Mouse (Mus musculus): ENCODE measurements around the gene Scn1b. TPM values are rescaled to one million over a fixed set of nuclear protein-coding genes. Genes with fewer than 3 reads are reported as not detected.

Scn1b gene
- total RNA-seq, 2 experiments from 2014 or later: 21.2 to 21.8 TPM

DNA sequence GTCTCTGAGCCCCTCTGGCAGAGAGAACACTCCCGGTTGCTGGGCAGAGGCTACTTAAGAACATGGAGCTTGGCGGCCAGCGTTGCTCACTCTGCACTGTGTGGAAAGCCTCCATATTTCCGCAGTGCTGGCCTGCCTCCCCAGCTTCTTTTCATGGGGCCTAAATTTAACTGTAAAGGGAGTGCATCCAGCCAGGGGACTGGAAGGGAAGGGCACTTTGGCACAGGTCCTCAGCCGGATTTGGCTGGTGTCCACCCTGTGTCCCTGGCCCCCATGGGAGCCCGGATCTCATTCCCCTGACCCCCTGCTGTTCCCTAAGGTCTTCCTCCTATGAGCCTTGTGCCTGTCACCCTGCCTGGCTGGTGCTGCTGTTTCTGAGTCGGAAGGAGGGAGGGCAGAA, 8.3 kb downstream of the Scn1b start:
- intact Hi-C loops (cut with DNase I): no loop called here
- peak; percentile 26 for DNase-seq (ENCODE audit: low spot score)

- no peak for DNase-seq (ENCODE audit: low spot score)
- intact Hi-C loops (cut with DNase I): no loop called here
These were observed 9.3 kb downstream of the Scn1b start for GRCm38 (mm10) chr7:31117465-31117864.

DNA sequence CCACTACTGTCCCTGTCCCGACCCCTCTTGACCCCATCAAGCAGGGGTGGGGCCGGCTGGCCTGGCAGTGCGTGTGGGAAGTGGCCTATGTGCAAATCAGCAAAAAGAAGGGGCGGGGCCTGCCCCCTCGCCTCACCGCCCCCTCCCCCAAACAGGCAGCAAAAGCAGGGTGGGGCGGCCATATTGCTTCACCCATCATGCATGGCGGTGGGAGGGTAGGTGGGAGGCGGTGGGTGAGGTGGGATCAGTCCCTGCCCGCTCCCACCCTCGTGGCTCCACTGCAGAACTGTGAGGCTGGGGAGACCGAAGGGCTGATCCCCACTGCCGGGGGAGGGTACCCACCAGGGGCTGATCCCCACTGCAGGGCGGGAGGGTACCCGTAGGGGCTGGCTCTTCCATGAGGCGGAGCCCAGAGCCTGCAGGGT, 10.1 kb downstream of the Scn1b start:
- DNase-seq (ENCODE audit: low spot score): no peak
- intact Hi-C loops (cut with DNase I): no loop called here

GRCm38 (mm10) chr7:31115587-31116043, 11.2 kb downstream of the Scn1b start:
- DNase-seq (ENCODE audit: low spot score): peak; percentile 72
- intact Hi-C loops (cut with DNase I): no loop called here

DNA sequence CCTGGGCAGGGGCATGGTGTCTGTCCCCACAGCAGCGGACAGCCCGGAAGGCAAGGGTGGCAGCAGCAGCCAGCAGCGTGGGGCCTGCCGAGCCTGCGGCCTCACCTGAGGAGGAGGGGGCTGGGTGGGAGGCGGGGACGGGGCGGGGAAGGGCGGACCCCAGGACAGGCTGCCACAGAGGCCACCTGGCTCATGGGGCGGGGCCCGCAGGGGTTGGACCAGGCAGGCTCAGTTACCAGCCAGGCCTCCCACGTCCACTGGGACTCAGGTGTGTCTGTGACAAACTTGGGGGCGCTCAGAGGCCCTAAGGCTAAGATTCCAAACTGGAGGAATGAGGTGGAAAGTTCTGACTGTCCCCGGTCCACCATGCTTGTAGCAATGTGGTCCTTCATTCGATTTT, 11.6 kb downstream of the Scn1b start, which contains the start of gene Hpn:
TSS of gene Hpn (minus strand) at position 109 of the 400 bp plus-strand sequence.
- no peak for DNase-seq (ENCODE audit: low spot score)
- intact Hi-C loops (cut with DNase I): no loop called here

DNA sequence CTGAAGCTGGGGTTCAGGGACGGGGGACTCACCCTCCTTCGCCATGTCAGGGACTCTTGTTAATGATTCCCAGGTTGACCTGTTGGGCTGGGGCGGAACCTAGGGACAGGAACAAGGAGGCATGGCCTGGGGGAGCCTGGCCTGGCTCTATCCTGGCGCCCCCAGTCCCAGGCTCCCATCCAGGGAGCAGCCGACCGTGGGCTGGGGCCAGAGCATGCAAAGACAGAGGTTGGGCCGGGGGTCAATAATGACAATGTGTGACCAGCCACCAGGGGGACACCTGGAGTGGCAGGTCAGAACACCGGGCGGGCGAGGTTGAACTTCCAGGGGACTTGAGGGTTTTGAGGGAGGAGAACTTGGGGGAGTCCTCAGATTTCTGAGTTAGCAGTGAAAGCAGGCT, 12.2 kb downstream of the Scn1b start:
- intact Hi-C loops (cut with DNase I): no loop called here
- no peak for DNase-seq (ENCODE audit: low spot score)

DNA sequence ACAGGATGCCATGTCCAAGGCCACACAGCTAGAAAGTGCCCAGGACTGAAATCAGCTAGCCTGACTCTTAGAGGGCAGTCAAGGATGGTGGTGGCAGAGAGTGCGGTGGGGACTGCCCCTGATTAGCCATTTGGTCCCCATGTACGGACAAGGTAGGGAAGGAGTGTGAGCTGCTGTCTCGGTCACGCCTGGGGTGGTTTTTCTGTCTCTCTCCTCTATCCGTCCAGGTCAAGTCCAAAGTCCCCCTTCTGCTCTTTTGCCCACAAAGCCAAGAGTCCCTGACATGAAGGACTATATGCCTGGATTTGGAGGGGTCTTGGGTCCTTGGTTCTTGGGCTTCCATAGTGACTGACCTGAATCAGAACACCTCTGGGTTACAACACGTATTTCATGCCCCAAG, 13.0 kb downstream of the Scn1b start:
- no peak for DNase-seq (ENCODE audit: low spot score)
- intact Hi-C loops (cut with DNase I): no loop called here

- DNase-seq (ENCODE audit: low spot score): no peak
- intact Hi-C loops (cut with DNase I): no loop called here
These were observed 14.8 kb downstream of the Scn1b start for GRCm38 (mm10) chr7:31112036-31112435.

DNA sequence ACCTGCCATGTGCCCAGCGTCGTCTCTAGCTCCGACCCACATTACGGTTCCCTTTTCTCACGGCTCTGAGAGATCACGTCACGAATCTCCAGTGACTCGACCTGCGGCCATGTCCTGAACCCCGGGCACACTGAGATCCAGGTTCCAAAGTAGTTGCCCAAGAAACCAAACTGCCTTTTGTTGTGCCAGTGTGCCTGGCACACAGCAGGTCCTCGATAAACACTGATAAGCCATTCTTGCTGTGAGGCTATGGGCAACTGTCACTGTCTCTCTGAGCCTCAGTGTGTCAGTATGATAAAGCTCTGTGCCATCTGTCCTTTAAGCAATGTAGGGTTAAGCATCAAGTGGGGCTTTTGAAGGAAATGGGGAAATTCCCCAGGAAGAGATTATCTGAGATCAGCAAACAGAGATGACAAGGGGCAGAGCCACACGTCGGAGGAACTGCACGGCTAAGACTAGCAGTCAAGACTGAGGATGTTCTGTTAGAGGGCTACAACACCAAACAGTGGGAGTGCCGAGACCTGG, 15.9 kb downstream of the Scn1b start:
- intact Hi-C loops (cut with DNase I): no loop called here

DNA sequence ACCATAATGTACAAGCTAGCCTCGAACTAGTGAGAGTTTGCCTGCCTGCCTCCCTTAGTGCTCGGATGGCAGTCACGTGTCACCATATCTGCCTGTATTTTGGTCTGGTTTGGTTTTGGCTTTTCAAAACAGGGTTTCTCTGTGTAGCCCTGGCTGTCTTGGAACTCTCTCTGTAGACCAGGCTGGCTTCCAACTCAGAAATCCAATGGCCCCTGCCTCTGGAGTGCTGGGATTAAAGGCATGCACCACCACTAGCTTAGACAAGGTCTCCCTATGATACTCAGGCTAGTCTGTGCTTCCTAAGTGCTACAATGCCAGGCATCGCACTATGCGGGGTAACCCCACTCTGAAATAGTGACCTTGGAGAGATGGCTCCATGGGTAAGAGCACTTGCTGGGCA, 17.0 kb downstream of the Scn1b start:
- DNase-seq (ENCODE audit: low spot score): no peak
- intact Hi-C loops (cut with DNase I): no loop called here

More for the DNA sequence above, 15.9 kb downstream of the Scn1b start:
- no peak for DNase-seq (ENCODE audit: low spot score)

- no peak for DNase-seq (ENCODE audit: low spot score)
- intact Hi-C loops (cut with DNase I): no loop called here
These were observed 17.7 kb downstream of the Scn1b start for GRCm38 (mm10) chr7:31109091-31109490.

GRCm38 (mm10) chr7:31107781-31108180, 19.0 kb downstream of the Scn1b start:
- DNase-seq (ENCODE audit: low spot score): no peak
- intact Hi-C loops (cut with DNase I): no loop called here

- intact Hi-C loops (cut with DNase I): no loop called here
- DNase-seq (ENCODE audit: low spot score): no peak
These were observed 20.6 kb downstream of the Scn1b start for GRCm38 (mm10) chr7:31106166-31106565.

DNA sequence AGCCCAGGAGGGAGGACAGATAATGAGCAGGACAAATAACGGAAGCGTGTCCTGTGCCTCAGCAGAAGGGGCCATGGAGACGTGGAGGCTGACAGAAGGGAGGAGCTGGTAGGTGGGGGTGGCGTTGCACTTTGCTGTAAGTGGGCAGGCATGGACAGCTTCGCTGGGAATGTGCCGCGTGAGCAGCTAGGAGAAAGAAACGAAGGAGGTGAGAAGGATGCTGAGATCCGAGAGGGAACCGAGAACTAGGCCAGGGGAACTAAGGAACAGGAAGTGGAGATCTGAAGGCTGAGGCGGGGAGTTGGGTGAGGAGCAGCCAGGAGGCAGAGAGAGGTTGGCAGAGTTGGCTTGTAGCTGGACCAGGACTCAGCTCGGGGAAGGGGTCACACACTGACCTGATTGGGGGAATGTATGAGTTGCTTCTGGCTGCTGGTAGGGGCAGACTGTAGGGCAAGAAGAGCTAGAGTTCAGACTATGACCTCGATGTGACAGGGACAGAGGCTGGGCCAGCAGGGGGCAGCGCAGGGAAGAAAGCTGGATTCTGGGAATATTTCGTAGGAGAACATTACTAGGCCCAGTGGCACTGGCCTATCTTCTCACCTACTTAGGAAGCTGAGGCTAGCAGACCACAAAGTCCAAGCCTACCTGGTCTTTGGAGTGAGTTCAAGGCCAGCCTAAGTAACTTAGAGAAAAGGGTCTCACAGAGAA, 21.6 kb downstream of the Scn1b start:
- DNase-seq (ENCODE audit: low spot score): no peak

DNA sequence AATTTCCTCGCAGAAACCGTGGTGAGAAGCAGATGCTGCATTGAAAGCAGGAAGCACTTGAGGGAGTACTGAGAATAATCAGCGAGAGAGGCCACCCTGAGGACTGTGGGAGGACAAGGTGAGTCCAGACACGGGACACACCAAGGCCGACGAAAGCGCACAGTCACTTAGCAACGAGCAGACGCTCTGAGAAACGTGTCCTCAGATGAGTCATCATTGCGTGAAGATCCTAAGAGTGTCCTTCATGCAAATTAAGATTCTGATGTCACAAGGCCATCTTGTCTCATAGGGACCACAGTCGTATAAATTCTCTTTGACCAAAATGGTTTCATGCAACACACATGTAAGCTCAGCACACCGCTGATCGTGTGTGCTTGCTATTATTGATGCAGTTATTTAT, 26.0 kb downstream of the Scn1b start:
- intact Hi-C loops (cut with DNase I): no loop called here

More for the DNA sequence above, 21.6 kb downstream of the Scn1b start:
- intact Hi-C loops (cut with DNase I): loop anchor here (1.0 to 2.0 kb wide), 2 partner anchors 67 to 72 kb away; no protein-coding TSS in a partner anchor

DNA sequence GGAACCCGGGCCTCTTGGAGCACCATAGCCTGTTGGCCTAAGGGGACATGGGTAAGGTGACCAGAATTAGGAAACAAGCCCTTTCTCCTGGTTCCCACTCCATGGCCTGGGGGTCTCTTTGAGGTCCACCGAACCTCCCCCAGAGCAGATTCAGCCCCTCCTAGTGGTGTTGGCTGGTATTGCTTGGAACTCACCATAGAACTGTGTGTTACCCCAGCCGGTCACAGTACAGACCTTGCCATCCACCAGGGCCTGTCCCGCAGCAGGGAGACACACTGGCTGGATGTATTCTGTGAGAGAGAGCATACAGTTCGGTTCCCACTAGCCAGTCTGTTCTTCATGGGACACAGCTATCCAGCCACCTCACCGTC, 27.2 kb downstream of the Scn1b start:
- intact Hi-C loops (cut with DNase I): no loop called here
- no peak for DNase-seq (ENCODE audit: low spot score)

More for the DNA sequence above, 26.0 kb downstream of the Scn1b start:
- no peak for DNase-seq (ENCODE audit: low spot score)

- intact Hi-C loops (cut with DNase I): no loop called here
- DNase-seq (ENCODE audit: low spot score): no peak
These were observed 27.8 kb downstream of the Scn1b start for GRCm38 (mm10) chr7:31098697-31099611.

DNA sequence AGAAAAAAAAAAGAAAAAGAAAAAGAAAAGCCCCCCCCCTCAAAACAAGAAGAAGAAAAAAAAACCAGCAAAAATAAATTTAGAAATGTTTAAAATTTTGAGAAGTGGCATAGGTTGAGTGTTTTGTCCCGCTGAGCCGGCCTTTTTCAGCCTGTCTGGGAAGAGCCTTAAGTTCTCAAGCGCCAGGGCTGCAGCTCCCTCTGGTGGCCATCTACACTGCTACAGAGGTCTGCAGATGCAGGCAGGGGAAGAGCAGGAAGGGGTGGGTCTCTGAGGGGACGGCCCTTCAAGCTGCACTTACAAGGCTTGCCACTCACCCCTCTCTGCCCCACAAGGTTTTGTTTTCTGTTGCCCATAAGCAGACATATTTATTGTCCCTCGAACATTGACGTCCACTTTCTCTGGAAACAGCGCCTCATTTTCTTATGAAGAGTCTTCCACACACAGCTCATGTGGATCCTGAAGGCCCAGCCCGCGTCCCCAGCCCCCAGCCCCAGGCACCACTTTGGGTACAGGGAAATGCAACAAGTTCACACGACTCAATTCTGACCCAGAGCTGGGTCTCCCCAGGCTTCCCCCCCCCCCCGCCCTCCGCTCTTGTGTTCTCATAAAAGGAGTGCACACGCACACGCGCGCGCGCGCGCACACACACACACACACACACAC, 29.1 kb downstream of the Scn1b start:
- DNase-seq (ENCODE audit: low spot score): peak; percentile 82
- intact Hi-C loops (cut with DNase I): loop anchor here (1.0 to 2.0 kb wide), 2 partner anchors 19 to 38 kb away; partner anchors contain the start of gene Lgi4

- no peak for DNase-seq (ENCODE audit: low spot score)
These were observed 29.8 kb downstream of the Scn1b start for GRCm38 (mm10) chr7:31096892-31097564.

More at GRCm38 (mm10) chr7:31096892-31097564, 29.8 kb downstream of the Scn1b start:
- intact Hi-C loops (cut with DNase I): loop anchor here (1.0 to 2.0 kb wide), 2 partner anchors 18 to 38 kb away; partner anchors contain the start of gene Lgi4
